Mouse (Mus musculus) c-Kit-positive CD71-positive TER-119-positive erythroid progenitor cells, embryonic 14.5 days (primary cell): ENCODE measurements around the gene Olfr285.

Source experiments
- DNase-seq: peaks from one replicate; pipeline ENCODE4 v3.0.0-alpha.2; 2013; ENCODE audit warnings: low spot score

The Olfr285 gene

DNA sequence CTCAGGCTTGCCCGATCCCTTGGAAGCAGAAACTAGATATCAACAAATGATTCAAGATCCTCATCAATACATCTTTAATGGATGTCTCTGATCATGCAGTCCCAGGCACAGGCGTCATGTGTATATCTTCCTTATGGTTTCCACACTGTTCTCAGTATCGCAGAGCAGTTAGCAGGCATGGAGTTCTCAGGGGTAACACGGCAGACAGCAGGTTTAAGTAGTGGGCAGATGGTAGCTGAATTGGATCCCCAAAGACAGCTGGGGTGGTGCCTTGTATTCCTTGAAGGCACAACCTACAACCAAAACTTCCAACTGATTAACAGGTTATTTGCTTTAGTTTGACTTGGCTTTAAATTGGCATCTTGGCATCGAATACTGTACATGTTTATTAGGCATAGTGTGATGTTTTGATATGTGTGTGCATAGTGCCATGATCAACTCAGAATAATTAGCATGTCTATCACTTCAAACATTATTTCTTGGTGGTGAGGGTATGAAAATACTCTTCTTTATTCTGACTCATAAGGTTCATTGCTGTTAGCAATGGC lies at the start of gene Olfr285:
Olfr285 (minus strand) TSS at position 177 of the 548 bp plus-strand sequence.
- no peak for DNase-seq

DNA sequence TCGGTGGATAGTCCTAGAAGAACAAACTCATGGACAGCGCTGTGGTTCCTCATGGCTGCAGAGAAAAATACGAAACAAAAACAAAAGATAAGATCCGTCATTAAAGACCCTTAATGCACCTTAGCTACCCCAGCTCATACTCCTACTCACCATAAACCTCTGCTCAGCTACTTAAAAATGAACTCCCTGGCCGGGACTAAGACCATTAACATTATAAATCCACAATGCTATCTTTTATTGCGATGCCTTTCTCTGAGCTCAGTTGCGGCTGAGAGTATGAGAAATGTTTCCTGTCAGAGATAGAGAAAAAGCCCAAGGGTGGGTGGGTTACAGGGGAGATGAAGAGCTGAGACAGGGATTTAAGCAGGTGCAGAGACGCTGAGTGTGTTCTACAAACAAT lies 23.7 kb upstream of the Olfr285 start, which contains the start of gene Olfr284:
Olfr284 (minus strand) TSS at position 101 of the 400 bp plus-strand sequence.
- no peak for DNase-seq

- DNase-seq: no peak
These were observed 1.4 kb downstream of the Olfr285 start for GRCm38 (mm10) chr15:98315703-98316102.

- no peak for DNase-seq
These were observed 21.3 kb downstream of the Olfr285 start, which contains the start of gene Zfp641 for GRCm38 (mm10) chr15:98295628-98296551. Gene Zfp641, minus strand, starts transcription at chr15:98296161.

DNA sequence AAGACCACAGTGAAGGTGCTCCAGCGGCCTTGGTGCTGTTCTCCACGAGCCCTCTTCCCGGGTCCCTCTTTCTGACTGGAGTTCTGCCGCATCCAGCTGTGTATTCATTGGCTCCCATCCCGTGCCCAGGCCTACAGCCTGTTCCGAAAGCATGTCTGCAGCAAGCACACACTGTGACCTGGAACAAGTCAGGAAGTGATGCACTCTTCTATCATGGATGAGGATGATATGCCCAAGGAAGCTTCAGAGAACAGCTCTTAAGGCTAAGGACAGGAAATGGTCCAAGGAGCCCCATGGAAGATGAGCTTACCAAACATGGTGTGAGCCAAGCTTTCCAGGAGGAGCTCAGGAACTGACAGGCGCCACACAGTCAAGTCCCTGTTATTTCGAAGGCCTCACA lies 23.5 kb downstream of the Olfr285 start:
- DNase-seq: no peak

GRCm38 (mm10) chr15:98288566-98288965 lies 28.6 kb downstream of the Olfr285 start:
- no peak for DNase-seq

DNA sequence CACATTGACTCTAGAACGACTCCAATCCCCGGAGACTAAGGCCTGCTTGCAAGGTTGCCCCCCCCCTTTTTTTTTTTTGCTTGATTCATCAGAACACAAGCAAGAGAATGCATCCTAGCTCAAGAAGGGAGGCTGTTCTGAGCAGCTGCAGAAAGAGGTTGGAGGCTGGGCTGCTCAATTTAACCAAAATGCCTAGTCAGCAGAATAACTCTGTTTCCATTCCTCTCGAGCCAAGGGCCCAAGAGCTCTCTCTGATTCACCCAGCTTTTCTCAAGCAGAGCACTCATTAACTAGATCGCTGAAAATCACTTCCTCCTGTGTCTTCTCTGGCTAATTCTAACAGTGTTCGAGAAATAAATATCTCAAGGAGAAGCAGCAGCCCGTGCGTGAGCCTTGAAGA lies 30.7 kb downstream of the Olfr285 start:
- DNase-seq: no peak
